Mouse (Mus musculus) Muller cell, postnatal 12 days (primary cell): ENCODE measurements around the gene Scgb1c1.
"Not testable (repeated sequence)": the region's sequence is repeated elsewhere in the genome, so short reads cannot be mapped to it uniquely, and the experiment has no call there.

ENCODE experiments used
- DNase-seq: peaks from one replicate; pipeline ENCODE4 v3.0.0-alpha.2; 2015; ENCODE audit errors: inconsistent ontology term

The Scgb1c1 gene

GRCm38 (mm10) chr7:140879355-140879754 is 34.0 kb downstream of the Scgb1c1 start:
- DNase-seq: no peak

- DNase-seq: no peak
Observed at GRCm38 (mm10) chr7:140880419-140880818, 35.1 kb downstream of the Scgb1c1 start.

- no peak for DNase-seq
Observed at GRCm38 (mm10) chr7:140880865-140881515, 35.6 kb downstream of the Scgb1c1 start.

GRCm38 (mm10) chr7:140881696-140882468 is 36.5 kb downstream of the Scgb1c1 start, which contains the start of the genes Psmd13 and Sirt3:
Gene Psmd13, plus strand, starts transcription at chr7:140881968.
Gene Sirt3, minus strand, starts transcription at chr7:140882309.
- peak; percentile 96 for DNase-seq

- DNase-seq: no peak
Observed at GRCm38 (mm10) chr7:140882469-140882803, 37.1 kb downstream of the Scgb1c1 start.

- not testable (repeated sequence) for DNase-seq
Observed at GRCm38 (mm10) chr7:140890636-140891035, 45.3 kb downstream of the Scgb1c1 start.

GRCm38 (mm10) chr7:140894031-140894430 is 48.7 kb downstream of the Scgb1c1 start:
- DNase-seq: no peak

- DNase-seq: no peak
Observed at GRCm38 (mm10) chr7:140894611-140895010, 49.3 kb downstream of the Scgb1c1 start.
